Mouse (Mus musculus) stomach, embryonic 15.5 days (tissue): ENCODE measurements around the gene Kdm1b. TPM values are rescaled to one million over a fixed set of nuclear protein-coding genes. Genes with fewer than 3 reads are reported as not detected.

Experiments
- ATAC-seq: fragments of 200-750 bp; cut with Nextera tagmentation; 2 replicates; pipeline ENCODE4 v1.8.0; 2017; ENCODE audit warnings: low read depth, moderate number of reproducible peaks, moderate TSS enrichment; ENCODE audit not compliant: insufficient read depth, low FRiP score
- H3K27ac ChIP-seq: fragments of 300-500 bp; sonication (generic); 2 replicates; pipeline ENCODE4 v1.5.1; 2015; ENCODE audit warnings: mild to moderate bottlenecking, inconsistent platforms
- H3K27me3 ChIP-seq: fragments of 300-500 bp; sonication (generic); replicated peaks from 2 replicates; pipeline ENCODE4 v1.6.1; 2015; ENCODE audit warnings: inconsistent platforms
- H3K36me3 ChIP-seq: fragments of 300-500 bp; sonication (generic); 2 replicates; pipeline ENCODE4 v1.6.1; 2015; ENCODE audit warnings: inconsistent platforms
- H3K4me1 ChIP-seq: fragments of 300-500 bp; sonication (generic); 2 replicates; pipeline ENCODE4 v1.6.1; 2015; ENCODE audit warnings: inconsistent platforms
- H3K4me2 ChIP-seq: fragments of 300-500 bp; sonication (generic); 2 replicates; pipeline ENCODE4 v1.6.1; 2015; ENCODE audit warnings: mild to moderate bottlenecking, inconsistent platforms
- H3K4me3 ChIP-seq: fragments of 300-500 bp; sonication (generic); replicated peaks from 2 replicates; pipeline ENCODE4 v1.5.1; 2015; ENCODE audit warnings: inconsistent platforms
- H3K9ac ChIP-seq: fragments of 300-500 bp; sonication (generic); 2 replicates; pipeline ENCODE4 v1.6.1; 2015; ENCODE audit warnings: inconsistent platforms
- H3K9me3 ChIP-seq: fragments of 300-500 bp; sonication (generic); 2 replicates; pipeline ENCODE4 v1.6.1; 2016; ENCODE audit warnings: inconsistent platforms
- WGBS: fragments of 180-500 bp; shearing (Covaris S2); methylation state at CpG from one replicate; pipeline ENCODE4 v1.1.7; 2015; 5-methylcytosine and 5-hydroxymethylcytosine counted together
- polyA plus RNA-seq: library from polyadenylated mRNA; unstranded; fragments of >200 nt; fragmentation: Nextera tagmentation; extraction: Ambion mirVana; gene quantifications from 2 replicates; pipeline ENCODE4 v1.2.1, GENCODE M21; 2015

Kdm1b gene
- polyA plus RNA-seq, 1 experiment from 2014 or later: 12.8 TPM

DNA sequence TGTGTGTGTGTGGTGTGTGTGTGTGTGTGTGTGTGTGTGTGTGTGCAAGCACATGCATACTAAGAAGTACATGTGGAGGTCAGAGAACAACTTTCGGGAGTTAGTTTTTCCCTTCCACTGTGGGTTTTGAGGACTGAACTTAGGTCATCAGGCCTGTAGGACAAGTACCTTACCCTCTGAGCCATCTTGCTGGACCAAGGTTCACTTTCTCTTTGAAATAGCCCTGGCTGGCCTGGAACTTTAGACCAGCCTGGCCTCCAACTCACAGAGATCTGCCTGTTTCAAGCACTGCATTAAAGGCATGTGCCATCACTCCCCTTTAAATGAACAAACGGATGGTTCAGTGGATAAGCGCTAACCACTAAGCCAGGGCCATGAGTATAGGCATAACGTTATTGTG, 9.7 kb upstream of the Kdm1b start:
- H3K9me3 ChIP-seq: no peaks in the 10 kb centered on the region
- H3K27me3 ChIP-seq: no peaks in the 10 kb centered on the region
- no peak overlapping the region for H3K4me2 ChIP-seq
- no peaks in the 10 kb centered on the region for H3K36me3 ChIP-seq
- H3K27ac ChIP-seq: no peak overlapping the region
- H3K9ac ChIP-seq: no peak overlapping the region
- H3K4me3 ChIP-seq: no peak overlapping the region
- no peaks in the 10 kb centered on the region for H3K4me1 ChIP-seq
- 94% methylated on average over 4 of the region's 4 CpGs for WGBS
- no peak for ATAC-seq

DNA sequence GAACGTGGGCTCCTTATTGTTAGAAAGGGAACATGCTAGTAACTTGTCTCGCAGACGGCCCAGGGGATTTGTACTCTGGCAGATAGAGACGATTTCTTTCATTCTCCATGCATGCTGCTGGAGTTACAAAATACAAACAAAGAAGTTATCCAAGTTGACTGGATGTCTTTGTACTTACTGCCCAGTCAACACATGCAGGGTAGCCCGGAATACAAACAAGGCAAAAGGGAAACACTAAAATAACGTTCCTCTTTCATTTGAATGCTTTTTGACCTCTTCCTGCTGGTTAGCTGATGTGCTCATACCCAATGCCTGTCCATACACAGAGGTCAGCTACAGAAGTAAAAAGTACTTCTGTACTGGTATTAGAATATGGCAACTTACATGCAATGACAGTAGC, 5.4 kb upstream of the Kdm1b start:
- 81% methylated on average over 6 of the region's 6 CpGs for WGBS
- Histone ChIP-seq H3K4me1 (no peaks in the 10 kb centered on the region), H3K36me3 (no peaks in the 10 kb centered on the region), H3K9ac (no peak overlapping the region), H3K27ac (no peak overlapping the region), H3K4me2 (no peak overlapping the region), H3K9me3 (no peaks in the 10 kb centered on the region), H3K4me3 (no peak overlapping the region), H3K27me3 (no peaks in the 10 kb centered on the region)
- no peak for ATAC-seq

DNA sequence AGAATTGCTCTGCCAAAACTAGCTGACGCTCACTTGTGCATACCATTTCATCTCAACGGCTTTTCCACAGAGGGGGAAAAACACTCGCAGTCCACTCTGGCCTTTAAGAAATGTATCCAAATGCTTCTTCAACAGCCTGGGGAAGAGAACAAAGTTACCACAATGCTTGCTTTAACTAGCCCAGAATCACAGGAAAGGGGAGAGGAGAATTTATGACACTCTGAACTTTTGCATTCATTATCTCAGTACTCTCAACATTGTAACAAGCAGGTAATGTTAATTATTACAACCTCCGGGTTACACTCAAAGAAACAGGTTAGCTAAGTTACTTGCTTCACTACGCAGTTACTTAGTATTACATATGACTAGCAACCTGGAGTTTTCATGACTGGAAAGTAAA, 3.2 kb upstream of the Kdm1b start:
- Histone ChIP-seq H3K4me1 (0 out of 2 replicates have a peak, but pooled peaks cover 9% of the 10 kb centered on the region), H3K4me2 (no peak overlapping the region), H3K9ac (no peak overlapping the region), H3K4me3 (no peak overlapping the region), H3K9me3 (no peaks in the 10 kb centered on the region), H3K27ac (no peak overlapping the region), H3K36me3 (no peaks in the 10 kb centered on the region), H3K27me3 (no peaks in the 10 kb centered on the region)
- no peak for ATAC-seq
- 93% methylated on average over 5 of the region's 5 CpGs for WGBS

DNA sequence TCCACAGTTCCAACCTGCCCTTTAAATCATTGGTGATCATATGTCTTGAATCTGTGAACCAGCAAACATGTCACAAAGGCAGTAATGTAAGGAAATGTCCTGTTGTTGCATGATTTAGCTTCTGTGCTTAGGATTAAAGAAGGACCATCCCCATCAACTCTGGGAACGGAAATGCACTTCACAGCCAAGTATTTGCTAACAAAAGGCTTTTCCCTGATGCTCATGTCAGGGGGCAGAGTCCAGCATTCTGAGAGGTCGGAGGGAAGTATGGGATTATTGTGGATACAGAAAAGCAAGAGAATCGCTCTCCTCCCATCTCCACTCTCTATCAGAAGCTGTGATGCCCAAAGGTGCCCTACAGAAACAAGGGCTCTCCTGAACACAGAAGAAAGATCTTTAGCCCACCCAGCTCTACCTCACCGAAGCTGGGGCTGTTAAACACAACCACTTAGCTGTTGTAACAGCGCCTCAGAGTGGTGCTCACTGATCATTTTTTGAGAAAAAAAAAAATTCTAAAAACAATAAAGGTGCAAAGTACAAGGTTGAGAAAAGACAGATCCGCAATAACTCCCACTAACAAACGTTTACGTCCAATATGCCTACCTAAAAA, 1.2 kb upstream of the Kdm1b start:
- H3K27ac ChIP-seq: no peak overlapping the region
- H3K9me3 ChIP-seq: no peaks in the 10 kb centered on the region
- H3K4me3 ChIP-seq: peak overlapping the region; percentile 79; the same call in 1 of the 2 replicates
- 0 out of 2 replicates have a peak, but pooled peaks cover 9% of the 10 kb centered on the region for H3K4me1 ChIP-seq
- no peaks in the 10 kb centered on the region for H3K36me3 ChIP-seq
- no peak for ATAC-seq
- H3K9ac ChIP-seq: no peak overlapping the region
- H3K27me3 ChIP-seq: no peaks in the 10 kb centered on the region
- 40% methylated on average over 8 of the region's 8 CpGs for WGBS
- H3K4me2 ChIP-seq: peak overlapping the region; percentile 86

DNA sequence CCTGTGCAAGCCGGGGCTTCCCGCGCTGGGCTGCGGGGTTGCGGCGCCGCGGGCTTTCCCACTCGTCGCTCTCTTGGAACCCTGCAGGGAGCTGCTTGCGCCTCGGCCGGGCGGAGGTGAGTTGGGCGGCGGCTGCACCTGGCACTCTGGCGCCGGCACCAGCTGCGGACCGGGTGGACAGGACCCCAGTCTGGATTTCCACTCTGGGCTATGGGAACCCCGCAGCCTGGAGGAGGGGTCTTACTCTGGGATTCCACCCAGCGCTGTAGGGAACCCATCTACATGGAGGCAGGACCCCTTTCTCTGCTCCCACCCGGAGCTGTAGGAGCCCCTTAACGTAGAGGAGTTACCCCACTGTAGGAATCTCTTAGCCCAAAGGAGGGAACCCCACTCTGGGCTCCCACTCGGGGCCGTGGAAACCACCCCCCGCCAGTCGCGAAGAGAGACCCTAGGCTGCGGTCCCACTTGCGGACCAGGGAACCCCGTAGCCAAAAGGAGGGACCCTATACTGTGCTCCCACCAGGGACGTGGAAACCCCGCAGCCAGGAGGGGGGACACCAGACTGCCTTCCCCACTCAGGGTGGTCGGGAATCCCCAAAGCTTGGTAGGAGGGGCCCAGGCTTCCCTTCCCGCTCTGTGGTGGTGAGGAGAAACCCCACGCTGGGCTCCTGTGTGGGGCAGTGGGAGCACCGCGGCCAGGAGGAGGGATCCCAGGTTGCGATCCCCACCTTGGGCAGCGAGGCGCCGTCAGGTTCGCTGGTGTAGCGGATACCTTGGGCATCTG, 726 bp downstream of the Kdm1b start:
- Histone ChIP-seq H3K27me3 (no peaks in the 10 kb centered on the region), H3K9ac (peak overlapping the region; percentile 65), H3K9me3 (no peaks in the 10 kb centered on the region), H3K4me1 (0 out of 2 replicates have a peak, but pooled peaks cover 9% of the 10 kb centered on the region), H3K4me3 (peak overlapping the region; percentile 79), H3K36me3 (0 out of 2 replicates have a peak, but pooled peaks cover 3% of the 10 kb centered on the region), H3K4me2 (peak overlapping the region; percentile 86), H3K27ac (peak overlapping the region; percentile 37; the same call in 1 of the 2 replicates)
- no peak; the same call in 1 of the 2 replicates for ATAC-seq
- 1% methylated on average over 45 of the region's 45 CpGs for WGBS

DNA sequence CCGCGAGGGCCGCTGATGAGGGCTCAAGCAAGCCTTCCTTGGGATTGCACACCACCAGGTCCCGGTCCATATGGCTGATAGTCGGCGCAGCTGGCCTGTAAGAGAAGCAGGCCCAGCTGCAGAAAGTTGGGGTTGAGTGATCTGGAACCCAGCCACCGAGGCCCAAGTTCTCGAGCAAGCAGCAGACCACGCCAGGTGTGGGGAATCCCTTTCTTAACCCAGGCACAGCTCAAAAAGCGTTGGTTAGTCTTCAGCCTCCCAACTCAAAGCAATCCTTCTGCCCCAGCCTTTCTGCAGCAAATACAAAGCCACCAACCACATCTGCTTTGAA, 1.3 kb downstream of the Kdm1b start, which contains the start of gene Tpmt:
Gene Tpmt (minus strand): TSS at position 121 of the 331 bp plus-strand sequence.
- Histone ChIP-seq H3K27me3 (no peaks in the 10 kb centered on the region), H3K36me3 (0 out of 2 replicates have a peak, but pooled peaks cover 8% of the 10 kb centered on the region), H3K9ac (peak within 1 kb of the TSS; percentile 65), H3K27ac (peak within 1 kb of the TSS; percentile 37; the same call in 1 of the 2 replicates), H3K9me3 (no peaks in the 10 kb centered on the region), H3K4me1 (0 out of 2 replicates have a peak, but pooled peaks cover 9% of the 10 kb centered on the region), H3K4me2 (peak within 1 kb of the TSS; percentile 86), H3K4me3 (peak within 1 kb of the TSS; percentile 79)
- WGBS: 17% methylated on average over 10 of the region's 10 CpGs
- ATAC-seq: no peak

DNA sequence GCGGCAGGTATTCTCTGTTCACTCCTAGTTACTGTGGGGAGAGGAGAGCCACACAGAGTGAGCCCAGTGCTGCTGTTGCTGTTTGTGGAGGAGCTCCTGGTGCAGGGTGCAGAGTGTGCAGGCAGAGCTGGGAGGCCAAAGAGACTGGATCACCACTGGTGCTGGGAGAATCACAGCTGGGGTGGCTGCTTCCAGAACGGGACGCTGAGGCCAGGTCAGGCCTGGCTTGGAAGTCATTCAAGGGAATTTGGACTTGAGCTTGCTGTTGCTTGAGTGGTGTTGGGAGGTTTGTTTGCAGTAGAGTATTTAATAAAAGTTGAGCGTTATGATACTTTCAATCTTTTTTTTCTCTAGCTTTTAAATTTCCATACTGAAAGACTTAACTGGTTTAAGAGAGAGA, 4.7 kb downstream of the Kdm1b start:
- H3K27ac ChIP-seq: no peak overlapping the region
- no peak overlapping the region for H3K4me2 ChIP-seq
- 0 out of 2 replicates have a peak, but pooled peaks cover 9% of the 10 kb centered on the region for H3K4me1 ChIP-seq
- H3K36me3 ChIP-seq: 0 out of 2 replicates have a peak, but pooled peaks cover 13% of the 10 kb centered on the region
- WGBS: 80% methylated on average over 4 of the region's 4 CpGs
- no peak overlapping the region for H3K9ac ChIP-seq
- no peak for ATAC-seq
- H3K27me3 ChIP-seq: no peaks in the 10 kb centered on the region
- H3K4me3 ChIP-seq: no peak overlapping the region
- H3K9me3 ChIP-seq: no peaks in the 10 kb centered on the region

DNA sequence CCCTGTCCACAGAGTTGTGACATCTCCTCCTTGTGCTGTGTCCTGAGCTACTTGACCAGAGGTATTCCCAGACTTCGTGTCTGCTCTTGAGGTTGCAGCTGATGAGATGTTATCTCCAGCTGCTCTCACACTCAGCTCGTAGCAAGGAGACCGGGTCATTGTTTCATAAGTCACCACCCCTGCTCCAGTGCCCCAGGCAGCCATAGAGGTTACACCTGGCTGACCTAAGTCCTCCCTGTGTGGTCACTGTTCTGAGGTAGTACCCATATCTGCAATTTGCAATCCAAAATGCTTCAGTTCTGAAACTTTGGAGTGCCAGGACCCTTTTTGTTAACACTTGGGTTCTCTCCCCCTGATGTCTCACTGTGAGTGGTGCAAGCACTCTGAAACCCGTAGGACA, 6.7 kb downstream of the Kdm1b start:
- 59% methylated on average over 4 of the region's 4 CpGs for WGBS
- H3K4me3 ChIP-seq: no peak overlapping the region
- no peak for ATAC-seq
- no peaks in the 10 kb centered on the region for H3K4me1 ChIP-seq
- H3K9ac ChIP-seq: no peak overlapping the region
- no peaks in the 10 kb centered on the region for H3K27me3 ChIP-seq
- no peak overlapping the region for H3K27ac ChIP-seq
- 0 out of 2 replicates have a peak, but pooled peaks cover 13% of the 10 kb centered on the region for H3K36me3 ChIP-seq
- H3K4me2 ChIP-seq: no peak overlapping the region
- no peaks in the 10 kb centered on the region for H3K9me3 ChIP-seq

DNA sequence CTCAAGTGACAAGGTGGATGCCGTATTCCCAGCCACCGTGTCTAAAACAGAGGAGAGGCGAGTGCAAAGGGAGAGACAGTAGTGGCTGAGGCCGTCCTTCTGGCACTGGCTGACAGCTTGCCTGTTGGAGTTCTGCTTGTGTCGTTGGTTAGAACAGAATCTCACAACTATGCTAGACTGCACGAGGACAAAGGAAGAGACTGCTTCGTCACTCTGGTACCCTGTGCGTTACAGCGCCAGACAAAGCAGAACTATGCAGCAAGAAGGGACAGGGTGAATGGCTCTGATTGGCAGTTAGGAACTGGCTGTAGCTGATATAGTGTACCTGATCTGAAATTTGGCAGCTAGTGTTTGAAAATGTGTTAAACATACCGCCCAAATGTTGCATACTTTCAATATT, 10.7 kb downstream of the Kdm1b start:
- Histone ChIP-seq H3K36me3 (0 out of 2 replicates have a peak, but pooled peaks cover 10% of the 10 kb centered on the region), H3K9me3 (no peaks in the 10 kb centered on the region), H3K4me3 (no peak overlapping the region), H3K4me1 (no peaks in the 10 kb centered on the region), H3K27me3 (no peaks in the 10 kb centered on the region), H3K4me2 (no peak overlapping the region), H3K27ac (no peak overlapping the region), H3K9ac (no peak overlapping the region)
- ATAC-seq: no peak
- 83% methylated on average over 10 of the region's 10 CpGs for WGBS

DNA sequence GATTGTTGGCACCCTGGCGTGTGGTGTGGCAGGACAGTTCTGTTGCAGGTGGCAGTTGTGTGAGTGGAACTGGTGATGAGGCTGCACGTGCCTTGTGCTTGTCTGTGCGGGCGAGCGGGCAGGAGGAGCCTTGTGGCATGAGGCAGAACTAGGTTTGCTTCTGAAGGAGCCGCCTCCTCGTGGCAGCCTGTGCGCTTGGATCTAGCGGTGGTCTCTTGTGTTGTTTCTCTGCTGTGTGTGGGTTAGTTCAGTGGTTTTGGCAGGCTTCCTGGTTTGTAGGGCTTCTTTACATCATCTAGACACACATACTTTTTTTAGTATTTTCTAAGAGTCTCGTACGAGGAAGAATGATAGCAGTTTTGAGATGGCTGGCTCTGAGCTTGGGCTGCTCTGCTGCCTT, 12.8 kb downstream of the Kdm1b start:
- ATAC-seq: no peak

DNA sequence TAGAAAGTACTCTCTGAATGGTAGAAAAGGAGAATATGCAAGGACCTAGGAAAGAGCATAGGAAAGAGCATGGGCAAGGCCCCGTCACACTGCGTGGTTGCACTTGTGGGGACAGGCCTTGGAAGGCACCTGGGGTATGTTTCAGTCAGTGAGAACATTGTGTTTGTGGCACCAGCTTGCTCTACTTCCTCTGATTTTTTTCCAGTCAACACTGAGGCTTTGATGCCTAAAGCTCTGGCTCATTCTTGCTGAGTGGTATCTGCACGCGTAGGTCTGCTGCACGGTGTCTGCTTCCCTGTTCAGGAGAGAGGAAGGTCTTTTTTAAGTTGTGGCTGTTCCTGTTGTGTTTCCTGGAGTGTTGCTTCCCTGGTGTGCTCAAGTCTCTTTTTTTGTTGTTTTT, 13.5 kb downstream of the Kdm1b start:
- Histone ChIP-seq H3K4me3 (no peak overlapping the region), H3K27me3 (no peaks in the 10 kb centered on the region), H3K4me2 (no peak overlapping the region), H3K4me1 (no peaks in the 10 kb centered on the region), H3K9ac (no peak overlapping the region), H3K27ac (no peak overlapping the region), H3K36me3 (0 out of 2 replicates have a peak, but pooled peaks cover 8% of the 10 kb centered on the region), H3K9me3 (no peaks in the 10 kb centered on the region)
- no peak for ATAC-seq
- 89% methylated on average over 5 of the region's 5 CpGs for WGBS

More for the DNA sequence above, 12.8 kb downstream of the Kdm1b start:
- Histone ChIP-seq H3K27me3 (no peaks in the 10 kb centered on the region), H3K9me3 (no peaks in the 10 kb centered on the region), H3K4me3 (no peak overlapping the region), H3K4me1 (no peaks in the 10 kb centered on the region), H3K27ac (no peak overlapping the region), H3K36me3 (0 out of 2 replicates have a peak, but pooled peaks cover 9% of the 10 kb centered on the region), H3K9ac (no peak overlapping the region), H3K4me2 (no peak overlapping the region)
- 88% methylated on average over 11 of the region's 11 CpGs for WGBS

DNA sequence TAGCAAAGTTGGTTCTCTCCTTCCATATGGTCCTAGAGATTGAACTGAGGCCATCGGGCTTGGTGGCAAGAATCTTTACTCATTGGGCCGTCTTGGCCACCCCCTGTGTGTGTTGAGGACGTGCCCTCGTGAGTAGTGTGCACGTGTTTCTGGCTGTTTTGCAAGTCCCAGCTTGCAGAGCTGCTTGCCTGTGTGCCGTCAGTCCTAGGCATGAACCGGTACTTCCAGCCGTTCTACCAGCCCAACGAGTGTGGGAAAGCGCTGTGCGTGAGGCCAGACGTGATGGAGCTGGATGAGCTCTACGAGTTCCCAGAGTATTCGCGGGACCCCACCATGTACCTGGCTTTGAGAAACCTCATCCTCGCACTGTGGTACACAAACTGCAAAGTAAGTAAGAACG, 19.5 kb downstream of the Kdm1b start:
- H3K27me3 ChIP-seq: no peaks in the 10 kb centered on the region
- no peak for ATAC-seq
- no peak overlapping the region for H3K4me3 ChIP-seq
- no peaks in the 10 kb centered on the region for H3K4me1 ChIP-seq
- H3K9ac ChIP-seq: no peak overlapping the region
- no peak overlapping the region for H3K4me2 ChIP-seq
- 92% methylated on average over 17 of the region's 17 CpGs for WGBS
- no peaks in the 10 kb centered on the region for H3K9me3 ChIP-seq
- H3K27ac ChIP-seq: no peak overlapping the region
- peaks cover 8% of the 10 kb centered on the region; the same call in 1 of the 2 replicates for H3K36me3 ChIP-seq
